Mouse (Mus musculus) adrenal gland, adult 2 months (tissue): ENCODE data around the gene Calhm3. TPM values are rescaled to one million over a fixed set of nuclear protein-coding genes. Genes with fewer than 3 reads are reported as not detected.
"Not testable (repeated sequence)": the region's sequence is repeated elsewhere in the genome, so short reads cannot be mapped to it uniquely, and the experiment has no call there.

Experiments used
- DNase-seq: peaks from one replicate; pipeline ENCODE4 v3.0.0; 2021
- polyA plus RNA-seq: library from polyadenylated mRNA; depleted of rRNA; stranded (reverse); fragments of >200 nt; gene quantifications from 2 replicates; pipeline ENCODE4 v1.2.3, GENCODE M21; 2012
- total RNA-seq, 2 experiments: library from RNA; stranded (reverse); gene quantifications; 2 replicates each; pipeline ENCODE4 v1.2.3; 2021

Gene Calhm3
- total and polyA plus RNA-seq, 3 experiments = not detected

DNA sequence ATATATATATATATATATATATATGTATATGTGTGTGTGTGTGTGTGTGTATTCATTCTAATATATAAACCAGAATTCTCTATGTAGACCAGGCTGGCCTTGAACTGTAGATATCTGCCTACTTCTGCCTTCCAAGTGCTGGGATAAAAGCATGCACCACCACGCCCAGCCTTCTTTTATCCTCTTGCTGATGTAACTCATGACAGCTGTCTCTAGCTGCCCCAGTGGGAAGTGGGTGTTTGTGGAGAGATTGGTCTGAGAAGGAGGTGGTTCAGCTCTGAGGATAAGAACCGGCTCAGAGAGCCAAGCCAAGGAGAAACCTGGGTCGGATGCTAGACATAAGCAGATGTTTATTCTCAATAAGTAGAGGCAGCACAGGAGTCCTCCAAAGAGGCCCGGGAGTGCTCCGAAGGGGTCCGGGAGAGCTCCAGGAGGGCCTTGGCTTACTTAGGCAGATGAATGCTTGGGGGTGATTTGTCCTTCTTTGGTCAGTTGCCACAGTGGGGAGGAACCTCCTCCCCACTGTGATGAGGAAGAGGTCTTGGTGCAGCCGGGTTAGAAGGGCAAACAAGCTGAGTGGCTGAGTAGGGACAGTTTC, 10.2 kb upstream of the Calhm3 start:
- DNase-seq = no peak

GRCm38 (mm10) chr19:47166758-47167157, 9.2 kb upstream of the Calhm3 start:
- DNase-seq = no peak

DNA sequence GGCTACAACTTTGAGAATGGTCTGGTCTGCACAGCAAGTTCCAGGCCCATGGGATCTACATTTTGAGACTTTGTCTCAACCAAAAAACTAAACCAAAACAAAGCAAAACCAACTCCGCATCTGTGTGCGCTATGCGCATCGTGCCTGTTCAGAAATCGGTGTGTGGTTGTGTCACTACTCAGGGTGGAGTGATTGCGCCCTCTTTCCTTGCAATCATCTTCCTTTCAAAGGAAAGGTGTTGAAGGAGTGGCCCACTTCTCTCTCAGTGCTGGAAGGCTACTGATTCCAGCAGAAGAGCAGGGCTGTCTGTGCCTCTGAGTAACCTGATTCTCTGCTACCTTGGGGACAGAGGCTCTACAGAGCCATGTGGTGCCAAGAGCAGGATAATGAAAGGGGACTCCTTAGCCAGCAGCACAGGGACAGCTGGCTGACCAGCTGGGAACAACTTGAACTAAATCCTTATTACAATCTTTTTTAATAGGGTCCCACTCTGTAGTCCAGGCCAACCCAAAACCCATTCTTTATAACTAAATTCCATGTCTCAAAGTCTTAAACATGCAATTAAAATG, 5.7 kb upstream of the Calhm3 start:
- no peak for DNase-seq

DNA sequence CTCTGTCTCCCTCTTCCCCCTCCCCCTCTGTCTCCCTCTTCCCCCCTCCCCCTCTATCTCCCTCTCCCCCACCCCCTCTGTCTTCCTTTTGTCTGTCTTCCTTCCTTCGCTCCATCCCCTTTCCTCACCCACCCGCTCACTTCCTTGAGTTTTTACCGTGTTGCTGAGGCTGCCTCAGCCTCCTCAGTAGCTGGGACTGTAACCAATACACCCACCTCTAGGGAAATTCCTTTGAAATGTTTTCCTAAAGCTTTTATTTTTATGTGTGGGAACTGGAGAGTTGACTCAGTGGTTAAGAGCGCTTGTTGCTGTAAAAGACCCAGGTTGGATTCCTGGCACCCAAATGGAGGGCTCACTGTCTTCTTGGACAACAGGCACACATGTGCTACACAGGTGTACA, 4.1 kb upstream of the Calhm3 start:
- no peak for DNase-seq

GRCm38 (mm10) chr19:47153767-47154166, 3.8 kb downstream of the Calhm3 start:
- DNase-seq = no peak

GRCm38 (mm10) chr19:47152062-47152369, 5.5 kb downstream of the Calhm3 start:
- no peak for DNase-seq

DNA sequence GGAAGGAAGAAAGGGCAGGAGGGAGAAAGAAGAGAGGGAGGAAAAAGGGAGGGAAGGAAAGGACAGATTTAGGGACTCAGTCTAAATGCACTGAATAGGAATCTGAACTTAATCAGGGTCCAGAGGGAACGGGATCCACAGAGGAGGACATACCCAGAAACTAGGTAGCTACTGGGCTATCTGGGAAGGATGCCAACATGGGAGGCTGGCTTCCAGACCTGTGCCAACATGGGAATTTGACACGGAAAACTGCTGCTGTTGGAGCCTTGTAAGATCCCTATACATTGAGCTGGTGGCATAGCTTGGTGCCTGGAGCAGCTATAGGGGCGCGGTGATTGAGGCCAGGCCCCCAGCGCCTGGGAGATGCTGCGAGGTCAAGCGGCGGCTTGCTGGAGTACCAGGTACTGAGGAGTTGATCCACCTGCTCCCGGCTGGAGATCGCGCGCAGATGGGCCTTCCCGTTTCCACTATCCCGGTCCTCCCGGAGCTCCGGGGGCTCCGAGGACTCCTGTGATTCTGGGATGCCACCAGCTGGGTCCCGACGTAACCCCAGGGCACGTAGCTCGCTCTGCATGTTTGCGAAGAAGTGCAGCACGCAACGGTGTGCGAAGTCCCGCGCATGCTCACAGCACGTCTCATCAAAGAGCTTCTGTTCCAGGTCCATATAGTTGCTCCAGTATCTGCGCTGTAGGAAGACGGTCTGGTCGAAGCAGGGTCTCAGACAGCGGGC, 6.1 kb downstream of the Calhm3 start:
- no peak for DNase-seq

DNA sequence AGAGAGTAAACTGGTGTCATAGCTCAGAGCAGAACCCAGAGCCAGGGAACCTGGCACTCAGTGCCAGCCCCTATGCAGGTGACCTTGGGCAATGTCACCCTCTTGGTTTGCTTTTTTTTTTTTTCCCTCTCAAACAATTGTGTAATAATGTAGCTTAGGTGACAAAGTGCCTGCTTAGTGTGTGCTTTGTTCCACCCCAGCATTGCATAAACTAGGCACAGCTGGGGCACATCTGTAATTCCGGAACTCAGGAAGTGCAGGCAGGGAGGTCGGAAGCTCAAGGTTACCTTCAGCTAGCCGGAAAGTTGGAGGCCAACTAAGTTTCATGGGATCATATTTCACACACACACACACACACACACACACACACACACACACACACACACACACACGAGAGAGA, 7.7 kb downstream of the Calhm3 start:
- peak; percentile 40 for DNase-seq

DNA sequence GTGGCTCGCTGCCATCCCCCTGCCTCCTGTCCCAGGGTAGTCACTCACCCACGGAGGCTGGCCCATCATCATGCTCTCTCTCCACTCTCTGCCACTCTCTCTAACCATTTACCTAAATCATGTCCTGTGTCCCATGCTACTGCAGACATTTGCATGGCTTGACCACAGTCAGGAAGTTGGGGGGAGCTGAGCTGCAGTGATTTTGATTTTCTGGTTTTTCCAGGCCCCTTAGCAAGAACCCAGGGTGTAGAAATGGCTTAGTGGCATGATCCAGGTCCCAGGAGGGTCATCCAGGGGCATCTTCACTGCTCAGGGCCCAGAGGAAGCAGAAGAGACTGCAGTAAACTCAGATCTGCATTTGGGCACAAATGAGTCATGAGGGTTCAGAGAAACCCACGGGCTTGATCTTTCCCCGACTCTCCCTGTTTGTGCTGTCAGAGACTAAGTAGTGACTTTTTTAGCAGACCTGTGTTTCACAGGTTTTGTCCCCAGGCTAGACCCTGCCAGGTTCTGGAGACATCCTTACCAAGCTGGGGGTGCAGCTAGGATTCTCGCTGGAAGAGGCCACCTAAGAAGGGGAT, 9.2 kb downstream of the Calhm3 start:
- DNase-seq = no peak

DNA sequence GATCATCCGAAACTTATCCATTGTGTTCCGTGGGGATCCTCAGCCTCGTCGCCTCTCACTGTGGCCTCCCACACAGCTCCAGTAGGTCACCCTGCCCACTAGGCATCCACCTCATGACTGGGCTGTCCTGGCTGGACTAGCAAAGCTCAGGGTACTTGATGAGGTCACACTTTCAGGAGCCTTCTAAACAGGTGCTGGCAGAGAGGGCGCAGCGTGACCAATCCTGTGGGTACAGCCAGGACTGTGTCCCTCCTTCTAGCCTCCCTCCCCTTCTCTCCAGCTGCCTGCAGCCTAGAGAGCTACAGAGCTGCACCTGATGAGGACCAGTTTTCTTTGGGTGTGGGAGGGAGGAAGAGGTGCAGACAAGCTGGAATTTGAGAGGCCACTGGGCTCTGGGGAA, 13.4 kb downstream of the Calhm3 start, which contains the start of gene Calhm1:
TSS of gene Calhm1 (minus strand) at position 101 of the 400 bp plus-strand sequence.
- no peak for DNase-seq

DNA sequence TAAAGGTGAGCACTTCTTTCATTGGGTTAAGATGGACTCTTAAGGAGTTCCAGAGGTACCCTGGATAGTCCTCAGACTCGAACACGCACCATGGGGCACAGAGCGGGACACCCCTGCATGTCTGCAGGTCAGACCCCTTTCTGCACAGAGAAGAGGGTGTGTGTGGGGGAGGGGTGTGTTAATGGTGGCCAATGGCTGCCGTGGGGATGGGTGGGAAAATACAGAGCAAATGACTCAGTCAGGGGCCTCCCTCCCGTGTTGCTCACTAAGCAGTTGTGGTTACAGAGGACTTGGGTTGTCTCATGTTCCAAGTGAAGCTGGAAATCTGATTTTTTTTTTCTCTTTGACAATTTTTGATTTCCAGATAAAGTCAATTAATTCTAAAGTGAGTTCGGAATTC, 15.1 kb downstream of the Calhm3 start:
- no peak for DNase-seq

- DNase-seq = not testable (repeated sequence)
These were observed 18.0 kb downstream of the Calhm3 start for GRCm38 (mm10) chr19:47139611-47140010.

DNA sequence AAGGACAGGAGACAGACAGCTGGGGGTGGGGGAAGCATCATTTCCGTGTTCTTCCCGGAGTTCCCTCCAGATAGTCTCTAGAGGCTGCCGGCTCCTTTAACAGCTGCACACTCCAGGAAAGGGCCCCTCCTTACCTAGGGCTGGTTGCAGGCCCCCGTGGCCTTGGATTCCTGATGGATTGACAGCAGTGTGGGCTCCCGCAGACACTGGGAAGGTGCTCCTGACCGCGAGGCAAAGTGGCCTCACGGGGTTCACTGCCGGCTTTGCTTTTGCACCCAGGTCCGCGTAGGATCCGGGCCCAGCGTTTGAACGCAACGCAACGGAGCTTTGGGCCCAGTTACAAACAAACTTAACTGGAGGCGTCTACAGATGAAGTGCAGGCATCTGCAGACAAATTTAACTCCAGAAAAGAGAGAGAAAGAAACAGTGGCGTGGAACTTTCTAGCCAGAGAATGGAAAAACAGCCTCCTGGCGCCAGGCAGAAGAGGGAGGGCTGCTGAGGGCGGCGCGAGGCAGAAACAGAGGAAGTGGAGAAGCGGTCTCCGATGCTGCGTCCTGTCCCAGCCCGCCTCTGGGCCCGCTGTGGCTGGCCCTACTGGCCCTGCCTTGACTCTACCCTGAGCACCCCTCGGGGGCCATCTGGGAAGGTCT, 19.7 kb downstream of the Calhm3 start, which contains the start of gene Calhm2:
TSS of gene Calhm2 (minus strand) at position 524 of the 651 bp plus-strand sequence.
- peak; percentile 65 for DNase-seq

GRCm38 (mm10) chr19:47137051-47137581, 20.4 kb downstream of the Calhm3 start:
- DNase-seq = peak; percentile 66

- DNase-seq = no peak
These were observed 21.4 kb downstream of the Calhm3 start for GRCm38 (mm10) chr19:47136170-47136569.

- no peak for DNase-seq
These were observed 22.0 kb downstream of the Calhm3 start for GRCm38 (mm10) chr19:47135568-47135967.

DNA sequence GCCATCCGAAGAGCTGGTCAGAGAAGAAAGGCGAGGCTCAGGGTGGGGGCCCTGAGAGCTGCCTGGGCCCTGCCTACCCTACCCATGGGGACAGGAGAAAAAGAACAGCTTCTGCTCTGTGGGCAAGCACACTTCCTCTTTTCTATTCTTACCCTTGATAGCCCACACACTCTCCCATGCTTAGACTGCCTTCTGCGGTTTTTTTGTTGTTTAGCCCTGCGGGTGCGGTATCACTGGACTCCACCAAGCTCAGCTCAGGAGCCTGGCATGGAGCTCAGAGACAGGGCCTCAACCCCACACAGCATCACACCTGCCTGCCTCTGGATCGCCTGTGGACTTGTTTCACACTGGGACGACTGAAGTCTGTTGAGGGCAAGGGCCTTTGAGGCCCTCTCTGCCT, 24.4 kb downstream of the Calhm3 start:
- no peak for DNase-seq

GRCm38 (mm10) chr19:47130551-47131125, 26.9 kb downstream of the Calhm3 start:
- peak; percentile 41 for DNase-seq

- DNase-seq = no peak
These were observed 28.7 kb downstream of the Calhm3 start for GRCm38 (mm10) chr19:47128835-47129234.

- DNase-seq = no peak
These were observed 29.4 kb downstream of the Calhm3 start for GRCm38 (mm10) chr19:47128164-47128563.

DNA sequence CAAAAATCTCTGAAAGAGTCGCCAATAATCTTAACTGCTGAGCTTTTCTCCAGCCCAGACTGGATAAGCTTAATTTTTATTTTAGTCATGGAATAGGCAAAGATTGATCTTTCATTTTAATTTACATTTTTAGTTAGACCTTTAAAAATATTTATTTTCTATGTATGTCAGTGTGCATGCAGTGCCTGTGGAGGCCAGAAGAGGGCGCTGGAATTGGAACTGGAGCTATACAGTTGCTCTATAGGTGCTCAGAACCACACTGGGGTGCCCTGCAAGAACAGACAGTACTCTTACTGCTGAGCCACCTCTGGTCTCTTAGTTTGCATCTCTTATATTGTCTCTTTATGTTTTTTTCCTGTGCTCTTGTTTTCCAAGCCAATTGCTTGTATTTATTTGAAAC, 34.8 kb downstream of the Calhm3 start:
- no peak for DNase-seq

DNA sequence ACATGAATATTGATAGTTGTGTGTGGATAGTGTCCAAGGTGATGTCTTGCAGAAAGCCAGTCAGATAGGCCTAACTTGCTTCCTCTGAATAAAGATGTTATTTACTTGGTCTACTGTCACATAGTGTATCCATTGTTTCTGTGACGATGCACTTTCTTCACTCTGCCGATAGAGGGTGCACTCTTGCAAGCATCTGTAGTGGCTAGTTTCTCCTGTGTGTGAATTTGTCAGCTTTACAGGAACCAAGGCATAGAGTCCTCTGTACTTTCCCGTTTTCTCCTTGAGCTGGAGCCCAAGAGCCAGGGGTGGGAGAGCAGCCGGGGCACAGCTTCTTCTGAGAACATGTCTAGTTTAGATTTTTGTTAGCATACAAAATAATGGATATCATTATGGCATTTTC, 36.5 kb downstream of the Calhm3 start:
- DNase-seq = no peak
